Comparison of ENCODE assay signal across 17 mouse cellular contexts in genomic region chr6:97308562-97308961, GRCm38 (mm10). TPM values are rescaled to one million over a fixed set of nuclear protein-coding genes. Genes with fewer than 3 reads are reported as not detected.
A peak's percentile ranks its signal among the peaks of the same experiment; 100 is the strongest.
DNase-seq lines count a peak whose midpoint lies in the region; ATAC-seq and TF ChIP-seq lines count a peak whose summit lies in the region.
"Had no signal": no experiment of that assay in that cellular context is flagged by ENCODE, and none has a peak within 500 bp of the region (broad histone marks: within the 10 kb centered on the region; RNA-seq: fewer than 3 reads in every experiment).

No protein-coding gene starts in this region.

- TF ChIP-seq POLR2A in liver, adult 2 months (IDR thresholded peaks at IDR 0.05; ENCODE audit: extremely low read depth, insufficient read depth, low read length): no peak

- no peak overlapping the region for H3K4me2 ChIP-seq in liver, embryonic 13.5 days
- H3K4me2 ChIP-seq in liver, embryonic 14.5 days (ENCODE audit: low read depth): peak overlapping the region; percentile 8; the same call in 1 of the 2 replicates
- H3K4me2 ChIP-seq: heart, embryonic 12.5 days; hindbrain, embryonic 14.5 days had no signal

- peak overlapping the region; percentile 63 for H3K9ac ChIP-seq in liver, adult 2 months (ENCODE audit: low read depth, low read length)
- H3K9ac ChIP-seq in liver, embryonic 13.5 days: no peak overlapping the region
- H3K9ac ChIP-seq in liver, embryonic 14.5 days (replicated peaks): no peak overlapping the region
- H3K9ac ChIP-seq: heart, embryonic 12.5 days; hindbrain, embryonic 14.5 days had no signal

- WGBS in liver, adult 2 months: 35% methylated on average over 6 of the region's 6 CpGs
- 60% methylated on average over 6 of the region's 6 CpGs for WGBS in liver, embryonic 13.5 days (ENCODE audit: insufficient replicate concordance)
- WGBS in liver, embryonic 14.5 days (ENCODE audit: insufficient replicate concordance): 62% methylated on average over 6 of the region's 6 CpGs

- H3K27ac ChIP-seq in liver, adult 2 months (replicated peaks; ENCODE audit: insufficient read depth, low read depth, low read length): peak overlapping the region; percentile 97
- H3K27ac ChIP-seq in liver, embryonic 13.5 days: 0 out of 2 replicates have a peak overlapping the region, but pooled peaks have one; percentile 29
- no peak overlapping the region for H3K27ac ChIP-seq in liver, embryonic 14.5 days
- H3K27ac ChIP-seq in layer of hippocampus, adult 2 months: no peak overlapping the region
- H3K27ac ChIP-seq: embryonic facial prominence, embryonic 10.5 days; hindbrain, embryonic 14.5 days had no signal

- H3K79me2 ChIP-seq in liver, adult 2 months (ENCODE audit: control insufficient read depth, insufficient read depth, low read length): peaks cover 4% of the 10 kb centered on the region; the same call in 1 of the 2 replicates

- TF ChIP-seq CTCF in liver, adult 2 months (IDR thresholded peaks at IDR 0.05; ENCODE audit: low read depth, low read length): no peak
- TF ChIP-seq CTCF in liver, embryonic 14.5 days (IDR thresholded peaks at IDR 0.05; ENCODE audit: low read depth): no peak
- no peak for TF ChIP-seq CTCF in layer of hippocampus, adult 2 months (conservative IDR thresholded peaks at IDR 0.05)

- H3K4me3 ChIP-seq in liver, adult 2 months (ENCODE audit: insufficient read depth, low read depth, low read length): peak overlapping the region; percentile 34
- H3K4me3 ChIP-seq in liver, embryonic 13.5 days (replicated peaks): no peak overlapping the region
- H3K4me3 ChIP-seq in liver, embryonic 14.5 days (ENCODE audit: insufficient read depth in 1 of 2, low read depth in 2 of 2, low read length in 2 of 2): no peak overlapping the region
- no peak overlapping the region for H3K4me3 ChIP-seq in layer of hippocampus, adult 2 months
- H3K4me3 ChIP-seq: embryonic facial prominence, embryonic 10.5 days; heart, embryonic 12.5 days; hindbrain, embryonic 10.5 days had no signal

- peaks cover 44% of the 10 kb centered on the region for H3K36me3 ChIP-seq in liver, adult 2 months (ENCODE audit: control insufficient read depth, insufficient read depth, low read length)
- peaks cover 13% of the 10 kb centered on the region for H3K36me3 ChIP-seq in liver, embryonic 13.5 days
- H3K36me3 ChIP-seq in liver, embryonic 14.5 days (replicated peaks; ENCODE audit: control insufficient read depth, insufficient read depth, low read depth): no peaks in the 10 kb centered on the region

- ATAC-seq in liver, embryonic 13.5 days (ENCODE audit: low read depth): no peak
- 0 out of 2 replicates have a peak, but pooled peaks have one; percentile 25 for ATAC-seq in liver, embryonic 14.5 days (ENCODE audit: insufficient read depth)
- ATAC-seq: forebrain, embryonic 14.5 days had no signal

- peaks cover 19% of the 10 kb centered on the region for H3K4me1 ChIP-seq in liver, adult 2 months (ENCODE audit: control insufficient read depth, insufficient read depth, low read length)
- H3K4me1 ChIP-seq in liver, embryonic 13.5 days (replicated peaks): peaks cover 26% of the 10 kb centered on the region
- peaks cover 0 to 17% of the 10 kb centered on the region in 2 experiments; a peak in 2 of 4 replicates for H3K4me1 ChIP-seq in liver, embryonic 14.5 days (replicated peaks; ENCODE audit: control insufficient read depth in 2 of 2, insufficient read depth in 2 of 2, low read length in 1 of 2)

- no peaks in the 10 kb centered on the region for H3K27me3 ChIP-seq in liver, adult 2 months (ENCODE audit: control insufficient read depth, insufficient read depth, low read length)
- no peaks in the 10 kb centered on the region for H3K27me3 ChIP-seq in liver, embryonic 13.5 days
- H3K27me3 ChIP-seq in liver, embryonic 14.5 days (ENCODE audit: control insufficient read depth, insufficient read depth, low read length): no peaks in the 10 kb centered on the region
- H3K27me3 ChIP-seq: heart, embryonic 12.5 days had no signal

- no peaks in the 10 kb centered on the region for H3K9me3 ChIP-seq in liver, embryonic 13.5 days (replicated peaks)
- H3K9me3 ChIP-seq in liver, embryonic 14.5 days (ENCODE audit: control insufficient read depth, low read length): no peaks in the 10 kb centered on the region
- H3K9me3 ChIP-seq: embryonic facial prominence, embryonic 10.5 days; heart, embryonic 12.5 days; hindbrain, embryonic 10.5 days had no signal

- DNase-seq in liver, adult 2 months (ENCODE audit: extremely low read depth, low read depth, low spot score): peak; percentile 96
- DNase-seq in liver: no peak
- DNase-seq in liver, embryonic 13.5 days: no peak
- DNase-seq in liver, embryonic 14.5 days (ENCODE audit: low read depth in 3 of 3, low spot score in 3 of 3): no peak
- peak; percentile 42 for DNase-seq in yolk sac, embryonic 10.5 days (ENCODE audit: low spot score)
- no peak for DNase-seq in layer of hippocampus, adult 2 months (ENCODE audit: low spot score in 2 of 2)
- DNase-seq: adrenal gland, adult 2 months; adrenal gland, postnatal 25 days; cerebellum, adult 2 months; cerebellum, postnatal 10 days; gastrocnemius, postnatal 10 days; heart, adult 18-20 months had no signal

- TF ChIP-seq EP300 in liver, embryonic 14.5 days (IDR thresholded peaks at IDR 0.05; ENCODE audit: low read depth): no peak

RNA-seq across cellular contexts. Expression of gene Lmod3, which starts 56.0 kb away (rescaled TPM):
- total RNA-seq in liver, adult 2 months (2014; rRNA removed): 0.27 and 0.28 TPM in 2 replicates
- 0.04 and 0.07 TPM in 2 replicates for polyA plus RNA-seq in liver, adult 2 months (2012; rRNA removed)
- polyA plus RNA-seq in liver, embryonic 13.5 days (2015; fragmentation: Nextera tagmentation; extraction: Ambion mirVana): 0.14 and 0.22 TPM in 2 replicates
- not detected in 2 replicates for polyA plus RNA-seq in liver, embryonic 14.5 days (2012; rRNA removed)
- polyA plus RNA-seq in liver, embryonic 14.5 days (2014; fragmentation: Nextera tagmentation; extraction: Ambion mirVana): not detected in 2 replicates
- total RNA-seq in layer of hippocampus, adult 2 months (2021): not detected
- total RNA-seq: adrenal gland, adult 2 months; adrenal gland, postnatal 25 days had no signal
- polyA plus RNA-seq: adrenal gland, adult 2 months; embryonic facial prominence, embryonic 10.5 days; forebrain, embryonic 14.5 days; hindbrain, embryonic 10.5 days; hindbrain, embryonic 14.5 days had no signal

Comparison
In these comparisons a context has a peak if more than half of its experiments do, and no peak if none do; other contexts are left out.
1. DNase-seq: peak in liver, adult 2 months (single experiment) and yolk sac, embryonic 10.5 days (single experiment); none in liver (single experiment), liver, embryonic 13.5 days (single experiment), liver, embryonic 14.5 days (0 of 3) and layer of hippocampus, adult 2 months (0 of 2).
2. H3K27ac ChIP-seq: peak in liver, adult 2 months (single experiment) and liver, embryonic 13.5 days (single experiment); none in liver, embryonic 14.5 days (single experiment) and layer of hippocampus, adult 2 months (single experiment).